Mouse (Mus musculus) liver, postnatal 0 days (tissue): ENCODE measurements at regions not wholly inside any gene's neighbourhood (a gene's known extent, or its start where the extent isn't known, plus 50 kb on each side); places are given as distances from the start of the nearest gene placed in this dataset.

Source experiments
- ATAC-seq: fragments of 200-750 bp; cut with Nextera tagmentation; 2 replicates; pipeline ENCODE4 v1.8.0; 2017; ENCODE audit warnings: mild to moderate bottlenecking, moderate library complexity
- DNase-seq: peaks from one replicate; pipeline ENCODE4 v3.0.0-alpha.2; 2016
- H3K27ac ChIP-seq: fragments of 300-500 bp; sonication (generic); 2 replicates; pipeline ENCODE4 v1.5.1; 2014; ENCODE audit warnings: antibody characterized with exemption, moderate library complexity, mild to moderate bottlenecking, low read depth
- H3K27me3 ChIP-seq: fragments of 300-500 bp; sonication (generic); 2 replicates; pipeline ENCODE4 v1.6.1; 2014; ENCODE audit warnings: low read length, control low read depth, mixed read lengths; ENCODE audit not compliant: insufficient read depth
- H3K36me3 ChIP-seq: fragments of 300-500 bp; sonication (generic); replicated peaks from 2 replicates; pipeline ENCODE4 v1.6.1; 2014; ENCODE audit warnings: mild to moderate bottlenecking, control low read depth, low read length, moderate library complexity, mixed read lengths; ENCODE audit not compliant: insufficient read depth
- H3K4me1 ChIP-seq: fragments of 300-500 bp; sonication (generic); 2 replicates; pipeline ENCODE4 v1.6.1; 2014; ENCODE audit warnings: antibody characterized with exemption, mild to moderate bottlenecking, control low read depth; ENCODE audit not compliant: insufficient read depth
- H3K4me2 ChIP-seq: fragments of 300-500 bp; sonication (generic); 2 replicates; pipeline ENCODE4 v1.6.1; 2014; ENCODE audit warnings: low read depth, mild to moderate bottlenecking, low read length, moderate library complexity, mixed read lengths
- H3K4me3 ChIP-seq: fragments of 300-500 bp; sonication (generic); 2 replicates; pipeline ENCODE4 v1.5.1; 2014; ENCODE audit warnings: low read depth, low read length
- H3K9ac ChIP-seq: fragments of 300-500 bp; sonication (generic); replicated peaks from 2 replicates; pipeline ENCODE4 v1.6.1; 2014; ENCODE audit warnings: mild to moderate bottlenecking, moderate library complexity
- H3K9me3 ChIP-seq: fragments of 300-500 bp; sonication (generic); 2 replicates; pipeline ENCODE4 v1.6.1; 2016; ENCODE audit warnings: mild to moderate bottlenecking, control low read depth, low read length, mixed read lengths
- CTCF ChIP-seq: sonication (generic); IDR thresholded peaks from 2 replicates; pipeline ENCODE4 v1.5.1; 2016; ENCODE audit warnings: antibody characterized with exemption, low read depth
- EP300 ChIP-seq: IDR thresholded peaks from 2 replicates; pipeline ENCODE4 v1.6.1; 2016; ENCODE audit warnings: antibody characterized with exemption, low read depth, mild to moderate bottlenecking
- WGBS: fragments of 180-500 bp; shearing (Covaris S2); extraction: QIAGEN DNeasy Blood & Tissue Kit; methylation state at CpG from one replicate; pipeline ENCODE4 v1.1.7; 2014; ENCODE audit not compliant: insufficient replicate concordance; 5-methylcytosine and 5-hydroxymethylcytosine counted together

DNA sequence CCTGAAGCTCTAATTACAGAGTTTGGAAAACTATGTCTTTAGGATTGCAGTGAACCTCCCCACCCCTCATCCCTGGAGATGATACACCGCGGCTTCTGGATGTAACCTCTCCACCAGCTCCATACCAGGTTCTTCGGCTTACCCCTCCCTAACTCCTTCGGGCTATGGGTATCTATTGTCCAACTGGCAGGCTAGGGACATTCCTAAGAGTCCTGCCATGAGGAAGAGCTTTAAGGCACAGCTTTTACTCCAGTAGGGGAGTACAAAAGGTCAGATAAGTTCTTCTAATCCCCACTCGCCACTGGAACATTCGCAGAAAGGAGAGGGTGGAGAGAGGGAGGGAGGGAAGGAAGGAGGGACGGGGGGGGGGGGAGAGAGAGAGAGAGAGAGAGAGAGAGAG lies 188.5 kb upstream of the Bcl6 start:
- Histone ChIP-seq H3K4me3 (no peak overlapping the region), H3K27ac (no peak overlapping the region), H3K4me1 (peaks cover 13% of the 10 kb centered on the region), H3K27me3 (no peaks in the 10 kb centered on the region), H3K4me2 (no peak overlapping the region), H3K36me3 (no peaks in the 10 kb centered on the region), H3K9me3 (no peaks in the 10 kb centered on the region), H3K9ac (no peak overlapping the region)
- DNase-seq: no peak
- 75% methylated on average over 6 of the region's 7 CpGs for WGBS
- TF ChIP-seq EP300 (no peak), CTCF (no peak)
- ATAC-seq: no peak

DNA sequence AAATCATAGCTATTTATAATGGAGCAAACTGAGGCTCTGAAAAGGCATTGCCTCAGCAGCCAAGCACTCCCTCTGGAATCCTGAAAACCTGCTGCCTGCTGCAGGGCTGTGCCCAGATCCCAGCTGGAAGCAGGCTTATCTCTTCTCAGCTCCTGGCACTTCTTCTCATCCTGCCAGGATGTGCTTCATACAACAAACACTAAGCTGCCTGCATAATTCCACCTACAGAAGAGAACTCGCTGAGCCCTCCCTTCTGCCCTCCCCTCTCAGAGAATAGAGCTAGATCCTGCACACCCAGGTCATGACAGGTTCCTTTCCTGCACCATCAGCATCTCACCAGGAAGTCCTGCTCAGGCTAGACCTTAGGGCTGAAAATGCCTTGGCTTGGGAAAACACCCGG lies 187.4 kb upstream of the Bcl6 start:
- Histone ChIP-seq H3K4me1 (peaks cover 11% of the 10 kb centered on the region), H3K4me3 (no peak overlapping the region), H3K27me3 (no peaks in the 10 kb centered on the region), H3K36me3 (no peaks in the 10 kb centered on the region), H3K27ac (no peak overlapping the region), H3K4me2 (no peak overlapping the region), H3K9ac (no peak overlapping the region), H3K9me3 (no peaks in the 10 kb centered on the region)
- DNase-seq: no peak
- TF ChIP-seq CTCF (no peak), EP300 (no peak)
- no peak for ATAC-seq
- 46% methylated on average over 2 of the region's 2 CpGs for WGBS

DNA sequence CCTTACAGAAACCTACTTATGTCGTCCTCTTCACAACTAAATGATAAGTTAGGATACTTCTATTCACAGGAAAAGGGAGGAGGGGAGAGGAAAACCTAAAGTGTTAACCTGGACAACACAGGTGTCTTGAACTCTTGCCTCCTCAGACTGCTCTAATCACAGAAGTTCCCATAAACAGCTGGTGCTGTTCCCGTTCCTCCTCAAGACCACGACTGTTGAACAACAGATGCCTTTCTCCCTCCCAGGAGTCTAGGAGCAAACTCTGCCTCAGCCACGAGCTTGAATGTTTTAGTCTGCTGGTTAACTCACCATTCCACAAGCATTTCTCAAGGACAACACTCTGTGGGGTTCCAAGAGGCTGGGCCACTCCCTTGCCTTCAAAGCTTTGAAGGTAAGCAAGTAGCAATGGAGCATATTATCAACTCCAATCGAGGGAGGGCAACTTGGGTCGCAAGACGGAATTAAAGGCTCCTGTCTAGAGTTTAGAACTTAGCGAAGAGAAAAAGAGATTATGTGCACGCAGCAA lies 186.6 kb upstream of the Bcl6 start:
- no peak for ATAC-seq
- 71% methylated on average over 9 of the region's 9 CpGs for WGBS
- Histone ChIP-seq H3K27ac (no peak overlapping the region), H3K9me3 (no peaks in the 10 kb centered on the region), H3K4me1 (peaks cover 5% of the 10 kb centered on the region; the same call in 1 of the 2 replicates), H3K4me3 (no peak overlapping the region), H3K9ac (no peak overlapping the region), H3K4me2 (no peak overlapping the region), H3K36me3 (no peaks in the 10 kb centered on the region), H3K27me3 (no peaks in the 10 kb centered on the region)
- no peak for TF ChIP-seq EP300
- no peak for TF ChIP-seq CTCF
- DNase-seq: no peak

DNA sequence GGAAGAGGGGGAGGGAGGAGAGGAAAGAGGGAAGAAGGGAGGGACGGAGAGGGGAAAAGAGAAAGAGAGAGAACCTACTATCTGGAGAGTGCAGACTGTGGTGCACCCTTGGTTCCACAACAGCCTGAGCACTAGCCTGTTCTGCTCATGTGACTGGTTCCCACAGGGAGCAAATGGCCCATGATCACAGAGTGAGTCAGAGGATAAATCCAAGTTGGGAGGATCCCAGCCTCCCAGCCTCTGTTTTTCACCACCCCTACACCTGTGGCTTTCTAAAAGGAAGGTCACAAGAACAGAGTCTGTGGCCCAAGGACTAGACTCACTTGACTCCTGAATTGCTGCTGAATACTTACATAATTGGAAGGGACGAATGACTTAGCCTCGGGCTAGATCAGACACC lies 185.9 kb upstream of the Bcl6 start:
- Histone ChIP-seq H3K9me3 (no peaks in the 10 kb centered on the region), H3K9ac (no peak overlapping the region), H3K4me2 (no peak overlapping the region), H3K27ac (no peak overlapping the region), H3K27me3 (no peaks in the 10 kb centered on the region), H3K36me3 (no peaks in the 10 kb centered on the region), H3K4me3 (no peak overlapping the region), H3K4me1 (peaks cover 5% of the 10 kb centered on the region; the same call in 1 of the 2 replicates)
- no peak for DNase-seq
- no peak for TF ChIP-seq EP300
- no peak for TF ChIP-seq CTCF
- no peak for ATAC-seq
- WGBS: 76% methylated on average over 3 of the region's 3 CpGs

DNA sequence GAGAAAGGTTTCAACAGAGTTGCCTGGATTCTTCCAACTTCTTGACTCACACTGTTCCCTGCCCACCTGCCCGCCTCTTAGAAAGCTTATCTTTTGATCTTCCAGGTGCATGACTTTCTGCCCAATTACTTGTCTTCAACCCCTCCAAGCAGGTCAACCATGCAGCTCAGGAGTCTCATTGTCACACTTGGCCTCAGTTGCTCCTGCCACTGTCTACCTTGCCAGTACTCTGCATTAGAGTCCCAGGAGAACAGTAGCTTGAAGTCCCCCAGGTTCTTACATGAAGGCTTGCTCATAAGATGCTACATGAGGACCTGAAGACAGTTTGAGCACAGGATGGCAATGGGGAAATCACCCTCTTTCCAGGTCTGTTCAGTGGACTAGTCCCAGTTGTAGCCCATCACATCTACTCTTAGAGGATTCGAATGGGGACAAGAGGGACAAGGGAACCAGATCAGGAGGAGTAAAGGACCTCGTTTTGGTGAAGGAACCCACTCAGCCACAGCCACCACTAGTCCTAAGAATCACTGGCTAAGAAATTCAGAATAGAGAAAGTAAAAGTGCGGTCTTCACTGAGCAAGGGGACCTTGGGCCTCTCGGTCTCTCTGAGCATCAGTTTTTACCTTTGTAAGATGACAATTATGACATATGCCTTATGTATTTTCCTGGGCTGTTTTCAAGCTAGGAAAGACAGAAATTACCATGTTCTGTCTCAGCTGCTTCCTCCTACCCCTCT lies 185.3 kb upstream of the Bcl6 start:
- Histone ChIP-seq H3K9ac (no peak overlapping the region), H3K27me3 (no peaks in the 10 kb centered on the region), H3K9me3 (no peaks in the 10 kb centered on the region), H3K27ac (no peak overlapping the region), H3K36me3 (no peaks in the 10 kb centered on the region), H3K4me1 (peaks cover 5% of the 10 kb centered on the region; the same call in 1 of the 2 replicates), H3K4me2 (no peak overlapping the region), H3K4me3 (no peak overlapping the region)
- WGBS: 72% methylated on average over 5 of the region's 5 CpGs
- no peak for DNase-seq
- ATAC-seq: no peak
- TF ChIP-seq CTCF (no peak), EP300 (no peak)

DNA sequence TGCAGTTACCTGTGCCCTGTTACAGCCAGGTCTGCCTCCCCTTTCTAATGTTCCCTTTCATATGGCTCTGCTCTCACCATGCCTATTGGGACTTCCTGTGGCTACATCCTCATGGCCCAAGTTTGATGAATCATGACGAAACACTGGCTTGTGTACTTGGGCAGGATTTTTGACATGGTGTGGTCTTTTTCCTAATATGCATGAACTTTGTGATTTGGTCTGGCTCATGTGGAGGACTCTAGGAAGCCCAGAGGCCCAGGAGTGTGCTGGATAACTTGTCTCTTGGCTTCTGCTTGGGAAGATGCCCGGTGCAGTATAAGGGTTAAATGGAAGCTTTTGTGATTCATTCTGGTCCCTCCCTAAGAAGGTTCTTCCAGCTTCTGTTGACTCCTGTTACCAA lies 184.0 kb upstream of the Bcl6 start:
- 70% methylated on average over 2 of the region's 2 CpGs for WGBS
- DNase-seq (no peak), ATAC-seq (no peak)
- Histone ChIP-seq H3K36me3 (no peaks in the 10 kb centered on the region), H3K4me3 (no peak overlapping the region), H3K4me1 (peaks cover 5% of the 10 kb centered on the region; the same call in 1 of the 2 replicates), H3K9ac (no peak overlapping the region), H3K4me2 (no peak overlapping the region), H3K27ac (no peak overlapping the region), H3K9me3 (no peaks in the 10 kb centered on the region), H3K27me3 (no peaks in the 10 kb centered on the region)
- TF ChIP-seq CTCF (no peak), EP300 (no peak)
